Mouse (Mus musculus) liver, postnatal 0 days (tissue): Measurements from ENCODE around the gene Rpl35a.

Experiments
- CTCF ChIP-seq: sonication (generic); IDR thresholded peaks from 2 replicates; pipeline ENCODE4 v1.5.1; 2016; ENCODE audit warnings: antibody characterized with exemption, low read depth
- EP300 ChIP-seq: IDR thresholded peaks from 2 replicates; pipeline ENCODE4 v1.6.1; 2016; ENCODE audit warnings: antibody characterized with exemption, low read depth, mild to moderate bottlenecking

DNA sequence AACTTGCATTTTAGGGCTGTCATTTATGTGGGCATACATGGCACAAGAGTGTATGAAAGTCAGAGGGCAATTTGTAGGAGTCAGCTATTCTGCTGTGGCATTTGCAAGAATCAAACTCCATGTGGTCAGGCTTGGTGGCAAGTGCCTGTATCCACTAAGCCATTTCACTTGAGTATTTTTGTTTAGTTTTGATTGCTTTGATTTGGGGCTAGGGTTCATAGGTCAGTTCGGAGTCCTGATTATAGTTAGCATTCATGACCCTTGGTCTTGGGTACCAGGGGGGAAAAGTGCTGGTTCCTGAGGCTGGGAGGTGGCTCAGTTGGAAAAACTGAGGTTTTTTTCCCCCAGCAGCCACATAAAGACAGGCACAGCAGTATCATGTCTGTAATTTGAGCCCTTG is 3.2 kb downstream of the Rpl35a start:
- TF ChIP-seq CTCF (no peak), EP300 (no peak)
